Mouse (Mus musculus): ENCODE measurements around the gene Stk24. TPM values are rescaled to one million over a fixed set of nuclear protein-coding genes. Genes with fewer than 3 reads are reported as not detected.

Stk24 gene
- polyA plus RNA-seq, 1 experiment from 2014 or later, result 27.3 TPM

- ATAC-seq, result peak; percentile 6; the same call in 1 of the 2 replicates
- Histone ChIP-seq H3K4me1 (ENCODE audit: control insufficient read depth, insufficient read depth, low read length) (peaks cover 73% of the 10 kb centered on the region), H3K27ac (ENCODE audit: low read length) (peak overlapping the region; percentile 36; the same call in 1 of the 2 replicates), H3K36me3 (ENCODE audit: control insufficient read depth, insufficient read depth, low read length) (no peaks in the 10 kb centered on the region), H3K9ac (ENCODE audit: low read depth, low read length) (no peak overlapping the region), H3K9me3 (ENCODE audit: control insufficient read depth, low read length) (no peaks in the 10 kb centered on the region), H3K4me3 (ENCODE audit: low read length) (no peak overlapping the region), H3K4me2 (ENCODE audit: low read depth, low read length) (no peak overlapping the region), H3K27me3 (replicated peaks; ENCODE audit: control insufficient read depth, insufficient read depth, low read length) (no peaks in the 10 kb centered on the region)
- 68% methylated on average over 5 of the region's 5 CpGs for WGBS
These were observed 7.6 kb downstream of the Stk24 start for GRCm38 (mm10) chr14:121371911-121372820.

- no peaks in the 10 kb centered on the region for H3K27me3 ChIP-seq (replicated peaks; ENCODE audit: control insufficient read depth, insufficient read depth, low read length)
- peak; percentile 65 for ATAC-seq
- H3K9ac ChIP-seq (ENCODE audit: low read depth, low read length), result no peak overlapping the region; the same call in 1 of the 2 replicates
- H3K27ac ChIP-seq (ENCODE audit: low read length), result peak overlapping the region; percentile 76; the same call in 1 of the 2 replicates
- H3K36me3 ChIP-seq (ENCODE audit: control insufficient read depth, insufficient read depth, low read length), result no peaks in the 10 kb centered on the region
- H3K4me2 ChIP-seq (ENCODE audit: low read depth, low read length), result peak overlapping the region; percentile 4; the same call in 1 of the 2 replicates
- no peak overlapping the region for H3K4me3 ChIP-seq (ENCODE audit: low read length)
- 48% methylated on average over 5 of the region's 5 CpGs for WGBS
- H3K9me3 ChIP-seq (ENCODE audit: control insufficient read depth, low read length), result no peaks in the 10 kb centered on the region
- H3K4me1 ChIP-seq (ENCODE audit: control insufficient read depth, insufficient read depth, low read length), result peaks cover 84% of the 10 kb centered on the region
These were observed 10.4 kb downstream of the Stk24 start for GRCm38 (mm10) chr14:121369385-121369784.

GRCm38 (mm10) chr14:121368108-121368705 is 11.6 kb downstream of the Stk24 start:
- H3K27ac ChIP-seq (ENCODE audit: low read length), result peak overlapping the region; percentile 73
- H3K4me1 ChIP-seq (ENCODE audit: control insufficient read depth, insufficient read depth, low read length), result peaks cover 79% of the 10 kb centered on the region
- H3K4me2 ChIP-seq (ENCODE audit: low read depth, low read length), result peak overlapping the region; percentile 6
- 38% methylated on average over 4 of the region's 4 CpGs for WGBS
- no peaks in the 10 kb centered on the region for H3K9me3 ChIP-seq (ENCODE audit: control insufficient read depth, low read length)
- H3K4me3 ChIP-seq (ENCODE audit: low read length), result no peak overlapping the region
- H3K36me3 ChIP-seq (ENCODE audit: control insufficient read depth, insufficient read depth, low read length), result no peaks in the 10 kb centered on the region
- peak overlapping the region; percentile 34 for H3K9ac ChIP-seq (ENCODE audit: low read depth, low read length)
- peak; percentile 51 for ATAC-seq
- no peaks in the 10 kb centered on the region for H3K27me3 ChIP-seq (replicated peaks; ENCODE audit: control insufficient read depth, insufficient read depth, low read length)

GRCm38 (mm10) chr14:121365991-121366728 is 13.7 kb downstream of the Stk24 start:
- Histone ChIP-seq H3K27ac (ENCODE audit: low read length) (peak overlapping the region; percentile 56), H3K4me1 (ENCODE audit: control insufficient read depth, insufficient read depth, low read length) (peaks cover 77% of the 10 kb centered on the region), H3K9me3 (ENCODE audit: control insufficient read depth, low read length) (no peaks in the 10 kb centered on the region), H3K4me2 (ENCODE audit: low read depth, low read length) (peak overlapping the region; percentile 7; the same call in 1 of the 2 replicates), H3K27me3 (replicated peaks; ENCODE audit: control insufficient read depth, insufficient read depth, low read length) (no peaks in the 10 kb centered on the region), H3K4me3 (ENCODE audit: low read length) (no peak overlapping the region), H3K36me3 (ENCODE audit: control insufficient read depth, insufficient read depth, low read length) (no peaks in the 10 kb centered on the region), H3K9ac (ENCODE audit: low read depth, low read length) (peak overlapping the region; percentile 43)
- peak; percentile 43 for ATAC-seq
- 42% methylated on average over 17 of the region's 17 CpGs for WGBS

GRCm38 (mm10) chr14:121365390-121365789 is 14.4 kb downstream of the Stk24 start:
- no peaks in the 10 kb centered on the region for H3K27me3 ChIP-seq (replicated peaks; ENCODE audit: control insufficient read depth, insufficient read depth, low read length)
- H3K9me3 ChIP-seq (ENCODE audit: control insufficient read depth, low read length), result no peaks in the 10 kb centered on the region
- peak; percentile 14; the same call in 1 of the 2 replicates for ATAC-seq
- no peak overlapping the region for H3K9ac ChIP-seq (ENCODE audit: low read depth, low read length)
- H3K4me1 ChIP-seq (ENCODE audit: control insufficient read depth, insufficient read depth, low read length), result peaks cover 77% of the 10 kb centered on the region
- peak overlapping the region; percentile 7; the same call in 1 of the 2 replicates for H3K4me2 ChIP-seq (ENCODE audit: low read depth, low read length)
- peak overlapping the region; percentile 56 for H3K27ac ChIP-seq (ENCODE audit: low read length)
- H3K36me3 ChIP-seq (ENCODE audit: control insufficient read depth, insufficient read depth, low read length), result no peaks in the 10 kb centered on the region
- H3K4me3 ChIP-seq (ENCODE audit: low read length), result no peak overlapping the region
- 51% methylated on average over 7 of the region's 7 CpGs for WGBS

GRCm38 (mm10) chr14:121364282-121364681 is 15.5 kb downstream of the Stk24 start:
- H3K4me2 ChIP-seq (ENCODE audit: low read depth, low read length), result no peak overlapping the region
- no peaks in the 10 kb centered on the region for H3K9me3 ChIP-seq (ENCODE audit: control insufficient read depth, low read length)
- no peaks in the 10 kb centered on the region for H3K27me3 ChIP-seq (replicated peaks; ENCODE audit: control insufficient read depth, insufficient read depth, low read length)
- 94% methylated on average over 7 of the region's 7 CpGs for WGBS
- peaks cover 78% of the 10 kb centered on the region for H3K4me1 ChIP-seq (ENCODE audit: control insufficient read depth, insufficient read depth, low read length)
- H3K9ac ChIP-seq (ENCODE audit: low read depth, low read length), result no peak overlapping the region
- no peaks in the 10 kb centered on the region for H3K36me3 ChIP-seq (ENCODE audit: control insufficient read depth, insufficient read depth, low read length)
- H3K27ac ChIP-seq (ENCODE audit: low read length), result no peak overlapping the region
- no peak overlapping the region for H3K4me3 ChIP-seq (ENCODE audit: low read length)
- ATAC-seq, result no peak

GRCm38 (mm10) chr14:121361319-121362114 is 18.3 kb downstream of the Stk24 start:
- H3K27ac ChIP-seq (ENCODE audit: low read length), result peak overlapping the region; percentile 50
- H3K4me2 ChIP-seq (ENCODE audit: low read depth, low read length), result no peak overlapping the region
- ATAC-seq, result peak; percentile 63
- 65% methylated on average over 17 of the region's 17 CpGs for WGBS
- H3K9ac ChIP-seq (ENCODE audit: low read depth, low read length), result no peak overlapping the region
- no peaks in the 10 kb centered on the region for H3K9me3 ChIP-seq (ENCODE audit: control insufficient read depth, low read length)
- H3K4me1 ChIP-seq (ENCODE audit: control insufficient read depth, insufficient read depth, low read length), result peaks cover 77% of the 10 kb centered on the region
- H3K36me3 ChIP-seq (ENCODE audit: control insufficient read depth, insufficient read depth, low read length), result no peaks in the 10 kb centered on the region
- no peaks in the 10 kb centered on the region for H3K27me3 ChIP-seq (replicated peaks; ENCODE audit: control insufficient read depth, insufficient read depth, low read length)
- no peak overlapping the region for H3K4me3 ChIP-seq (ENCODE audit: low read length)

GRCm38 (mm10) chr14:121359850-121360249 is 20.0 kb downstream of the Stk24 start:
- H3K27me3 ChIP-seq (replicated peaks; ENCODE audit: control insufficient read depth, insufficient read depth, low read length), result no peaks in the 10 kb centered on the region
- H3K4me2 ChIP-seq (ENCODE audit: low read depth, low read length), result no peak overlapping the region
- H3K36me3 ChIP-seq (ENCODE audit: control insufficient read depth, insufficient read depth, low read length), result no peaks in the 10 kb centered on the region
- H3K27ac ChIP-seq (ENCODE audit: low read length), result 0 out of 2 replicates have a peak overlapping the region, but pooled peaks have one; percentile 5
- peaks cover 69% of the 10 kb centered on the region for H3K4me1 ChIP-seq (ENCODE audit: control insufficient read depth, insufficient read depth, low read length)
- no peak overlapping the region for H3K4me3 ChIP-seq (ENCODE audit: low read length)
- no peaks in the 10 kb centered on the region for H3K9me3 ChIP-seq (ENCODE audit: control insufficient read depth, low read length)
- ATAC-seq, result no peak
- H3K9ac ChIP-seq (ENCODE audit: low read depth, low read length), result no peak overlapping the region
- 64% methylated on average over 8 of the region's 8 CpGs for WGBS
